Mouse (Mus musculus): ENCODE measurements around the gene Snrnp48. TPM values are rescaled to one million over a fixed set of nuclear protein-coding genes. Genes with fewer than 3 reads are reported as not detected.

The Snrnp48 gene
- polyA plus RNA-seq (2014; fragmentation: Illumina TruSeq; extraction: RNeasy Lipid Tissue Mini Kit (QIAGEN cat#74804)), result 54.5 TPM

DNA sequence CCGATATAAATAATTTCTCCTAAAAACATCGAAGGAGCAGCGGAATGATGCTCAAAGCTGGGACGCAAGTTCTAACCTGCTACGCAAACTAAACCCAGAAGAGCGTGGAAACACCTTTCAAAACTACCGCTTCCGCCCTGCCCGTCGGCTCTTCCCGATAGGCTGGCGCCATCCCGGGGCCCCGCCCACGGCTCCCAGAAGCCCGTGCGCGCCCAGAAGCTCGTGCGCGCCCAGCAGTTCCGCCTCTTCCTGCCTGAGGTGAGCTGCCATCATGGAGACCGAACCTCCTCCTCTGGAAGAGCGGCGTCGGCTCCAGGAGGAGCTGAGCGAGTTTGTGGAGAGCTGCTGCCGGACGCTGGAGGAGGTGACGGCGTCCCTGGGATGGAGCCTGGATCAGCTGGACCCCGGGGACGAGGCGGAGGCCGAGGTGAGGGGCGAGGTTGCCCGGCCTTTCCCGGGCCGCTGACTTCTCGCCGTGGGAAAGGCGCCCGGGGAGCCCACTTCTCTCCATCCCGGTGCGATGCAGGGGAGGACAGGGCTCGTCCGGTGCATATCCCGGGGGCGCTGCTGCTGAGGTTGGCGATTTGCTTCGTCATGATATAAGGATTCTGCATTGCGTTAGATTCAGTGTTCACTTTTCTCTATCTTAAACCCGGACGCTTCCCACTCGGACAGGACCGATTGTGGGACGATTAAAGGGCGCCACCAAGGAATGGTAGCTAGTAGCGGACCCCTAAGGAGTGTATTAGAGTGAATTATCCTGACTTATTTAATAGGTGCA lies at the start of gene Snrnp48:
TSS of gene Snrnp48 (plus strand) at position 237 of the 781 bp plus-strand sequence.

Other genes starting within 250 kb of the Snrnp48 start
- gene Ssr1, start 210.7 kb upstream of the Snrnp48 start, polyA plus RNA-seq (2014; fragmentation: Illumina TruSeq; extraction: RNeasy Lipid Tissue Mini Kit (QIAGEN cat#74804)), result 532 TPM
- gene Riok1, start 167.9 kb upstream of the Snrnp48 start, polyA plus RNA-seq (2014; fragmentation: Illumina TruSeq; extraction: RNeasy Lipid Tissue Mini Kit (QIAGEN cat#74804)), result 98.8 TPM
- gene Cage1, start 167.9 kb upstream of the Snrnp48 start, polyA plus RNA-seq (2014; fragmentation: Illumina TruSeq; extraction: RNeasy Lipid Tissue Mini Kit (QIAGEN cat#74804)), result 4.6 TPM
- gene Dsp, start 53.6 kb upstream of the Snrnp48 start, polyA plus RNA-seq (2014; fragmentation: Illumina TruSeq; extraction: RNeasy Lipid Tissue Mini Kit (QIAGEN cat#74804)), result 25.5 TPM
- gene Bmp6, start 140.2 kb downstream of the Snrnp48 start, polyA plus RNA-seq (2014; fragmentation: Illumina TruSeq; extraction: RNeasy Lipid Tissue Mini Kit (QIAGEN cat#74804)), result 7.2 TPM

All from ovary, adult 10 weeks (tissue).